Mouse (Mus musculus) limb, embryonic 13.5 days (tissue): ENCODE results near the gene Uba5. TPM values are rescaled to one million over a fixed set of nuclear protein-coding genes. Genes with fewer than 3 reads are reported as not detected.

ENCODE experiments used
- ATAC-seq: fragments of 200-750 bp; cut with Nextera tagmentation; 2 replicates; pipeline ENCODE4 v1.8.0; 2017; ENCODE audit warnings: low read depth, moderate number of reproducible peaks, moderate TSS enrichment; ENCODE audit not compliant: low FRiP score
- H3K27ac ChIP-seq: fragments of 300-500 bp; sonication (generic); 2 replicates; pipeline ENCODE4 v1.5.1; 2015; ENCODE audit warnings: inconsistent platforms, mild to moderate bottlenecking, moderate library complexity
- H3K27me3 ChIP-seq: fragments of 300-500 bp; sonication (generic); 2 replicates; pipeline ENCODE4 v1.6.1; 2015; ENCODE audit warnings: mild to moderate bottlenecking, inconsistent platforms
- H3K36me3 ChIP-seq: fragments of 300-500 bp; sonication (generic); 2 replicates; pipeline ENCODE4 v1.6.1; 2015; ENCODE audit warnings: inconsistent platforms, mild to moderate bottlenecking, moderate library complexity
- H3K4me1 ChIP-seq: fragments of 300-500 bp; sonication (generic); 2 replicates; pipeline ENCODE4 v1.6.1; 2015; ENCODE audit warnings: inconsistent platforms
- H3K4me2 ChIP-seq: fragments of 300-500 bp; sonication (generic); replicated peaks from 2 replicates; pipeline ENCODE4 v1.6.1; 2015; ENCODE audit warnings: inconsistent platforms, mild to moderate bottlenecking, moderate library complexity
- H3K4me3 ChIP-seq: fragments of 300-500 bp; sonication (generic); 2 replicates; pipeline ENCODE4 v1.5.1; 2015; ENCODE audit warnings: moderate library complexity, mild to moderate bottlenecking, inconsistent platforms
- H3K9ac ChIP-seq: fragments of 300-500 bp; sonication (generic); 2 replicates; pipeline ENCODE4 v1.6.1; 2015; ENCODE audit warnings: mild to moderate bottlenecking, inconsistent platforms
- H3K9me3 ChIP-seq: fragments of 300-500 bp; sonication (generic); 2 replicates; pipeline ENCODE4 v1.6.1; 2016; ENCODE audit warnings: inconsistent platforms
- WGBS: fragments of 180-500 bp; shearing (Covaris S2); methylation state at CpG from one replicate; pipeline ENCODE4 v1.1.7; 2015; 5-methylcytosine and 5-hydroxymethylcytosine counted together
- polyA plus RNA-seq: library from polyadenylated mRNA; unstranded; fragments of >200 nt; fragmentation: Nextera tagmentation; extraction: Ambion mirVana; gene quantifications from 2 replicates; pipeline ENCODE4 v1.2.1, GENCODE M21; 2015

Uba5 gene
- polyA plus RNA-seq, 1 experiment from 2014 or later: 71.5 TPM

- no peaks in the 10 kb centered on the region for H3K9me3 ChIP-seq
These were observed 30.0 kb upstream of the Uba5 start for GRCm38 (mm10) chr9:104092945-104093344.

GRCm38 (mm10) chr9:104088555-104088954 is 25.6 kb upstream of the Uba5 start:
- ATAC-seq: no peak
- no peak overlapping the region for H3K27ac ChIP-seq

More at GRCm38 (mm10) chr9:104092945-104093344, 30.0 kb upstream of the Uba5 start:
- Histone ChIP-seq H3K4me3 (no peak overlapping the region), H3K4me2 (no peak overlapping the region), H3K27ac (no peak overlapping the region), H3K4me1 (peaks cover 3% of the 10 kb centered on the region; the same call in 1 of the 2 replicates), H3K36me3 (peaks cover 2% of the 10 kb centered on the region; the same call in 1 of the 2 replicates), H3K9ac (no peak overlapping the region), H3K27me3 (no peaks in the 10 kb centered on the region)
- ATAC-seq: no peak
- 94% methylated on average over 5 of the region's 5 CpGs for WGBS

GRCm38 (mm10) chr9:104085730-104086429 is 22.9 kb upstream of the Uba5 start:
- Histone ChIP-seq H3K27ac (no peak overlapping the region), H3K9ac (no peak overlapping the region), H3K4me2 (no peak overlapping the region), H3K27me3 (no peaks in the 10 kb centered on the region), H3K9me3 (no peaks in the 10 kb centered on the region), H3K4me1 (no peaks in the 10 kb centered on the region; the same call in 1 of the 2 replicates), H3K36me3 (peaks cover 14% of the 10 kb centered on the region), H3K4me3 (no peak overlapping the region)
- ATAC-seq: no peak
- WGBS: 51% methylated on average over 4 of the region's 4 CpGs

More at GRCm38 (mm10) chr9:104088555-104088954, 25.6 kb upstream of the Uba5 start:
- no peaks in the 10 kb centered on the region for H3K27me3 ChIP-seq
- peaks cover 14% of the 10 kb centered on the region for H3K36me3 ChIP-seq
- H3K4me3 ChIP-seq: no peak overlapping the region
- H3K9ac ChIP-seq: no peak overlapping the region
- H3K4me2 ChIP-seq: no peak overlapping the region
- WGBS: 67% methylated on average over 8 of the region's 8 CpGs
- H3K4me1 ChIP-seq: peaks cover 3% of the 10 kb centered on the region; the same call in 1 of the 2 replicates
- H3K9me3 ChIP-seq: no peaks in the 10 kb centered on the region

DNA sequence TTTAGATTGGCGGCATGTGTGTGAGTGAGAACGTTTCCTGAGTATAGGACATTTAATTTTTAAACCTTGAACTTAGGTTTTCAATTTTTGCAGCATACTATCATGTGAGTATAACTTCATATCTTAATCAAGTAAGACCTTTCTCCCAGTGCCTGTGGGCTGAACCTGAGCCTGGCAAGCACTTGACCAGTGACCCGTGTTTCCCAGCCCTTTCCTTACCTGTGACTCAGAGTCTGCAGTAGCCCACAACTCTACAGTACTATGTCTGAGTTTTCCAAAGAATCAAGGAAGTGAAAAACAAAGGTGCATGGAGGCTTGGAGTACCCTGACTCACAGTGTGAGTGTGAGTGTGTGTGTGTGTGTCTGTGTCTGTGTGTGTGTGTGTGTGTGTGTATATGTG is 17.1 kb upstream of the Uba5 start:
- no peak for ATAC-seq
- Histone ChIP-seq H3K4me2 (no peak overlapping the region), H3K36me3 (peaks cover 9% of the 10 kb centered on the region), H3K27ac (no peak overlapping the region), H3K27me3 (no peaks in the 10 kb centered on the region), H3K9ac (no peak overlapping the region), H3K9me3 (no peaks in the 10 kb centered on the region), H3K4me1 (no peaks in the 10 kb centered on the region), H3K4me3 (no peak overlapping the region)
- 73% methylated on average over 3 of the region's 3 CpGs for WGBS

DNA sequence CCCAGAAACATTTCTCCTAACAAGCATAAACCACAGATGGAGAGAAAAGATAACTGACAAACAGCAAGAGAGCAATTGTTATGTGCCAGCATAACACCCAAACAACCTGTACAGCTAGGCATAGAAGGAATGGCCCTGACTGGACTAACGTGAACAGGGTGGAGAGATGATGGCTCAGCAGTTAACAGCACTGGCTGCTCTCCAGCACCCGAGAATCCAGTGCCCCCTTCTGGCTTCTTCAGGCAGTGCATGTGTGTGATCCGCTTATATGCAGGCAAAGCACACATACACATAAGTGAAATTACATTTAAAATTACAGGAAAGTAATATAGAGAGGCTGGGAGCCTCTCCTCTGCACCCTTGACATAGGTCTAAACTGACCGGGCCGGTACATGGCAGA is 16.4 kb upstream of the Uba5 start:
- no peaks in the 10 kb centered on the region for H3K9me3 ChIP-seq
- H3K9ac ChIP-seq: no peak overlapping the region
- H3K36me3 ChIP-seq: peaks cover 4% of the 10 kb centered on the region; the same call in 1 of the 2 replicates
- no peak for ATAC-seq
- no peaks in the 10 kb centered on the region for H3K4me1 ChIP-seq
- H3K27ac ChIP-seq: no peak overlapping the region
- WGBS: 53% methylated on average over 5 of the region's 5 CpGs
- no peak overlapping the region for H3K4me3 ChIP-seq
- no peaks in the 10 kb centered on the region for H3K27me3 ChIP-seq
- no peak overlapping the region for H3K4me2 ChIP-seq

DNA sequence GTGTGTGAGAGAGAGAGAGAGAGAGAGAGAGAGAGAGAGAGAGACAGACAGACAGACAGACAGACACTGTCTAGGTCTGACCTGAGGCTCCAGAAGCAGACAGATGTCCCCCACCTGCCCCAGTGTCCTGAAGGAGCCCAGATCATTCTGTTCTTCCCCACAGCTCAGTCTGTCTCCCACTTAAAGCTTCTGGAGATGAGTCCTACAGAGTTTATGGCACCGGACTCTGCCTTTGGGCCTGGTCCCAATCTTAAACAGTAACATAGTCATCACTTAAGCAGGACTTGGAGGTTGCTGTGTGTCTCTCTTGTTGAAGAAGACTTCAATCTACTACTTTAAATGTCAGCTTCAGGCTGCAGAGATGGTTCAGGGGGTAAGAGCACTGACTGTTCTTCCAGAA is 15.8 kb upstream of the Uba5 start:
- Histone ChIP-seq H3K36me3 (no peaks in the 10 kb centered on the region), H3K9me3 (no peaks in the 10 kb centered on the region), H3K27me3 (no peaks in the 10 kb centered on the region), H3K27ac (no peak overlapping the region), H3K9ac (no peak overlapping the region), H3K4me3 (no peak overlapping the region), H3K4me2 (no peak overlapping the region), H3K4me1 (no peaks in the 10 kb centered on the region)
- 100% methylated on average over 1 of the region's 1 CpGs for WGBS
- no peak for ATAC-seq

GRCm38 (mm10) chr9:104075808-104076207 is 12.9 kb upstream of the Uba5 start:
- Histone ChIP-seq H3K4me1 (no peaks in the 10 kb centered on the region), H3K9ac (no peak overlapping the region), H3K9me3 (no peaks in the 10 kb centered on the region), H3K27ac (no peak overlapping the region), H3K4me3 (no peak overlapping the region), H3K4me2 (no peak overlapping the region), H3K36me3 (no peaks in the 10 kb centered on the region), H3K27me3 (no peaks in the 10 kb centered on the region)
- 62% methylated on average over 2 of the region's 2 CpGs for WGBS
- no peak for ATAC-seq

GRCm38 (mm10) chr9:104070863-104071604 is 8.1 kb upstream of the Uba5 start:
- no peak for ATAC-seq

GRCm38 (mm10) chr9:104070241-104070640 is 7.3 kb upstream of the Uba5 start:
- Histone ChIP-seq H3K9ac (no peak overlapping the region), H3K36me3 (no peaks in the 10 kb centered on the region), H3K4me1 (no peaks in the 10 kb centered on the region), H3K27me3 (no peaks in the 10 kb centered on the region), H3K9me3 (no peaks in the 10 kb centered on the region), H3K27ac (no peak overlapping the region), H3K4me2 (no peak overlapping the region), H3K4me3 (no peak overlapping the region)
- ATAC-seq: no peak
- 85% methylated on average over 4 of the region's 4 CpGs for WGBS

More at GRCm38 (mm10) chr9:104070863-104071604, 8.1 kb upstream of the Uba5 start:
- 77% methylated on average over 8 of the region's 8 CpGs for WGBS
- H3K27me3 ChIP-seq: no peaks in the 10 kb centered on the region
- H3K9me3 ChIP-seq: no peaks in the 10 kb centered on the region
- H3K36me3 ChIP-seq: no peaks in the 10 kb centered on the region
- no peak overlapping the region for H3K4me2 ChIP-seq
- no peak overlapping the region for H3K9ac ChIP-seq
- H3K27ac ChIP-seq: no peak overlapping the region
- no peaks in the 10 kb centered on the region for H3K4me1 ChIP-seq
- no peak overlapping the region for H3K4me3 ChIP-seq

DNA sequence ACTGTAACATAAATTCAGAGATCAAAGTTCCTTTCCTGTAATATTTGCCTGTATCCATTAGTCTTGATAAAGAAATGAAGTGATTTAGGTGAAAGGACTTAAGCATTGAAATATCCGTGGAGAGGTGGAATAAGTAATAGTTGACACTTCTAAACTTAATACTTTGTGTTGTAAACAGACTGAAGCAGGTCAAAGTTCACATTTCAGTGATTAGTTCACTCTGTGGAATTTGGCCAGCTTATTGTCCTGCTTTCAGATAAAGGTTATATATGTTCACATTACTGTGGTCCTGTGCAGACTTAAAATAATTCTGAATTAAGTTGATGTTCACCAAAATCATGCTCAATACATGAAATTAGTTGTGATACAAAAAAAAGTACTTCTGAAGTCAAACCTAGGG is 1.6 kb upstream of the Uba5 start:
- Histone ChIP-seq H3K27me3 (no peaks in the 10 kb centered on the region), H3K4me2 (no peak overlapping the region), H3K36me3 (peaks cover 18% of the 10 kb centered on the region), H3K4me1 (peaks cover 18% of the 10 kb centered on the region), H3K9ac (no peak overlapping the region), H3K9me3 (no peaks in the 10 kb centered on the region), H3K27ac (no peak overlapping the region), H3K4me3 (no peak overlapping the region)
- whole genome bisulfite sequencing: 33% methylated on average over 1 of the region's 1 CpGs
- ATAC-seq: no peak

DNA sequence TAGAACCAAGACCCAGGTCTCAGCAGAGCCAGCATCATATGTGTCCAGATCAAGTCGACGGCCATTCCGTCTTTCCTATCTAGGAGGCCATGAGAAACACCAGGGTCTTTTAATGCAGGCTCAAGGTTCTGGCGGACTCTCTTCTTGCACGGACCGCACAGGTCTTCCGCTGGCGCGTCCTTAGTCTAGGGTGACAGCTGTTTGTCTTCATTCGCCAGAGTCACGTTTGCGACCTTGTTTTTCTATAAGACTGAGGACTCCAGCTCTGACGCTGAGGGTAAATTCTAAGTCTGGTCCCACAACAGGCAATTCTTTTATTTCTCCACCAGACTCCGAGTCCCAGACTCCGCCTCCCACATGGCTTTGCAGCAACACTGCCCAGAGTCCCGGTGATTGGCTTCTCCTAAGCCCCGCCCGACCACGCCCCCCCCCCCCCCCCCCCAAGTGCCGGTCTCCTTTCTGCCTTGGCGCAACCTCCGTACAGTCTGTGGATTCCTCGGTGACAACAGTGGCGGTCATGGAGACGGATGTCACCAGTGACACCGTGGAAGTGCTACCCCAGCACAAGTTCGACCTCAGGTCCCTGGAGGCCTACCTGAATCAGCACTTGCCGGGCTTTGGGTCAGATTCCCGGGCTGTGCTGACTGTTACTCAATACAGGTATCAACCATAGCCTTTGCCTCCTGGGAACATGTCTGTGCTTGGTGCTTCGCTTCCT is 469 bp upstream of the Uba5 start, which contains the start of gene Acad11:
Gene Acad11, plus strand, starts transcription at position 134 of the 718 bp plus-strand sequence.
- ATAC-seq: peak; percentile 94
- Histone ChIP-seq H3K9ac (peak within 1 kb of the TSS; percentile 92), H3K4me2 (peak within 1 kb of the TSS; percentile 93), H3K36me3 (peaks cover 24% of the 10 kb centered on the region), H3K4me1 (peaks cover 18% of the 10 kb centered on the region), H3K4me3 (peak within 1 kb of the TSS; percentile 100), H3K9me3 (no peaks in the 10 kb centered on the region), H3K27me3 (no peaks in the 10 kb centered on the region), H3K27ac (peak within 1 kb of the TSS; percentile 55; the same call in 1 of the 2 replicates)
- under 1% methylated on average over 30 of the region's 30 CpGs for WGBS

- Histone ChIP-seq H3K4me1 (no peaks in the 10 kb centered on the region), H3K36me3 (peaks cover 94% of the 10 kb centered on the region), H3K4me2 (no peak overlapping the region), H3K9ac (no peak overlapping the region), H3K9me3 (no peaks in the 10 kb centered on the region), H3K27ac (no peak overlapping the region), H3K4me3 (no peak overlapping the region), H3K27me3 (no peaks in the 10 kb centered on the region)
- no peak for ATAC-seq
- WGBS: 96% methylated on average over 6 of the region's 6 CpGs
These were observed 11.9 kb downstream of the Uba5 start for GRCm38 (mm10) chr9:104051028-104051427.
